Mouse (Mus musculus): ENCODE data around the gene Kcnn1. TPM values are rescaled to one million over a fixed set of nuclear protein-coding genes. Genes with fewer than 3 reads are reported as not detected.

Kcnn1 gene
- polyA plus RNA-seq, 1 experiment from 2014 or later = 1.8 TPM

DNA sequence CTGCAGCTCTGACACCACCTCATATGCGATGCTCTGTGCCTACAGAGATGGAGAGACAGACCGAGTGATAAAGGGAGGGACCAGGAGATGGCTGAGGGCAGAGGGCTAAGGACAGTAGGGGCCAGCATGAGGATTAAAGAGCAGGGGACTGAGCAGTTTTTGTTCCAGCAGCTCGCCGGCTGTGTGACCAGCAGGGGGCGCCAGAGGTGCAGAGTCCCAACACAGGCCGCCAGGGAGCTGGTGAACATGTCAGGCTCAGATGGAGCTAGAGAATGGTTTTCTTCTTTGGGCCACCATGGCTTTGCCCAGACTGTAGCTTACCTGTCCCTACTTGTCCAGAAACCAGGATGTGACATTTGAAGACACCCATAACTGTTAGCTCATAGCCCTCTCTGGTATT, 18.5 kb downstream of the Kcnn1 start:
- under 1% methylated on average over 6 of the region's 6 CpGs for WGBS
- Histone ChIP-seq H3K9me3 (ENCODE audit: control insufficient read depth, low read length) (no peaks in the 10 kb centered on the region), H3K27me3 (ENCODE audit: control insufficient read depth, insufficient read depth, low read length) (peaks cover 19% of the 10 kb centered on the region), H3K36me3 (ENCODE audit: control insufficient read depth, insufficient read depth, low read length) (no peaks in the 10 kb centered on the region), H3K27ac (replicated peaks in 1 of 2; ENCODE audit: control insufficient read depth in 1 of 2, insufficient read depth in 1 of 2, low read depth in 2 of 2, low read length in 2 of 2) (no peak overlapping the region), H3K4me3 (ENCODE audit: control insufficient read depth in 1 of 2, insufficient read depth in 1 of 2, low read depth in 1 of 2, low read length in 2 of 2) (no peak overlapping the region), H3K4me1 (ENCODE audit: control insufficient read depth in 2 of 2, insufficient read depth in 2 of 2, low read length in 2 of 2) (peaks cover 2 to 5% of the 10 kb centered on the region in 2 experiments; a peak in 2 of 4 replicates), H3K4me2 (ENCODE audit: low read length) (no peak overlapping the region), H3K9ac (ENCODE audit: low read length) (no peak overlapping the region)
- no peak for ATAC-seq (ENCODE audit: insufficient number of reproducible peaks, insufficient read depth, low FRiP score, low read depth)

GRCm38 (mm10) chr8:70843941-70844340, 19.1 kb downstream of the Kcnn1 start:
- H3K27ac ChIP-seq (replicated peaks in 1 of 2; ENCODE audit: control insufficient read depth in 1 of 2, insufficient read depth in 1 of 2, low read depth in 2 of 2, low read length in 2 of 2) = no peak overlapping the region
- no peak overlapping the region for H3K4me3 ChIP-seq (ENCODE audit: control insufficient read depth in 1 of 2, insufficient read depth in 1 of 2, low read depth in 1 of 2, low read length in 2 of 2)
- no peaks in the 10 kb centered on the region for H3K9me3 ChIP-seq (ENCODE audit: control insufficient read depth, low read length)
- 78% methylated on average over 8 of the region's 8 CpGs for WGBS
- peaks cover 19% of the 10 kb centered on the region for H3K27me3 ChIP-seq (ENCODE audit: control insufficient read depth, insufficient read depth, low read length)
- no peak overlapping the region for H3K4me2 ChIP-seq (ENCODE audit: low read length)
- peaks cover 2 to 5% of the 10 kb centered on the region in 2 experiments; a peak in 2 of 4 replicates for H3K4me1 ChIP-seq (ENCODE audit: control insufficient read depth in 2 of 2, insufficient read depth in 2 of 2, low read length in 2 of 2)
- ATAC-seq (ENCODE audit: insufficient number of reproducible peaks, insufficient read depth, low FRiP score, low read depth) = no peak
- H3K36me3 ChIP-seq (ENCODE audit: control insufficient read depth, insufficient read depth, low read length) = no peaks in the 10 kb centered on the region
- no peak overlapping the region for H3K9ac ChIP-seq (ENCODE audit: low read length)

GRCm38 (mm10) chr8:70843214-70843773, 19.8 kb downstream of the Kcnn1 start:
- H3K9ac ChIP-seq (ENCODE audit: low read length) = no peak overlapping the region
- no peaks in the 10 kb centered on the region for H3K9me3 ChIP-seq (ENCODE audit: control insufficient read depth, low read length)
- H3K36me3 ChIP-seq (ENCODE audit: control insufficient read depth, insufficient read depth, low read length) = no peaks in the 10 kb centered on the region
- no peak overlapping the region for H3K4me2 ChIP-seq (ENCODE audit: low read length)
- H3K27ac ChIP-seq (replicated peaks in 1 of 2; ENCODE audit: control insufficient read depth in 1 of 2, insufficient read depth in 1 of 2, low read depth in 2 of 2, low read length in 2 of 2) = no peak overlapping the region
- WGBS = 68% methylated on average over 5 of the region's 5 CpGs
- H3K4me3 ChIP-seq (ENCODE audit: control insufficient read depth in 1 of 2, insufficient read depth in 1 of 2, low read depth in 1 of 2, low read length in 2 of 2) = no peak overlapping the region
- no peak for ATAC-seq (ENCODE audit: insufficient number of reproducible peaks, insufficient read depth, low FRiP score, low read depth)
- H3K27me3 ChIP-seq (ENCODE audit: control insufficient read depth, insufficient read depth, low read length) = peaks cover 15% of the 10 kb centered on the region
- H3K4me1 ChIP-seq (ENCODE audit: control insufficient read depth in 2 of 2, insufficient read depth in 2 of 2, low read length in 2 of 2) = peaks cover 5 to 7% of the 10 kb centered on the region in 2 experiments; a peak in 3 of 4 replicates

DNA sequence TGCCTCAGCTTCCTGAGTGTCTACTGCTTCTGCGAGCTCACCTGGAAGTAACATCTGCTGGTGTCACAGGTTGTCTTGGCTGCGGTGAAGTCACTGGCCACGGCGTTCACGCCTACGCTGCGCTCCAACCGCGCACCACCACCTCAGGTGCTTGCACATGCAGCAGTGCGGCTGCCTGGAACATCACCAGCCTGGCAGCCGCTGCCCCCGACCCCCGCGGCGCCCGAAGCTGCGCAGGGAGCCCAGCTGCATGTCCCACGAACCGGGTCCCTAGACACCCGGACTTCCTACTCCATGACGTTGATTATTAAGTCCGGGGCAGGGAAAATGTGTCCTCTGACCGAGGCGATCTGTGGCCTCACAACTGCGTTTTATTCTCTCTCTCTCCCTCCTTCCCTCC, 20.6 kb downstream of the Kcnn1 start:
- Histone ChIP-seq H3K27me3 (ENCODE audit: control insufficient read depth, insufficient read depth, low read length) (peaks cover 15% of the 10 kb centered on the region), H3K9ac (ENCODE audit: low read length) (no peak overlapping the region), H3K9me3 (ENCODE audit: control insufficient read depth, low read length) (no peaks in the 10 kb centered on the region), H3K27ac (replicated peaks in 1 of 2; ENCODE audit: control insufficient read depth in 1 of 2, insufficient read depth in 1 of 2, low read depth in 2 of 2, low read length in 2 of 2) (no peak overlapping the region), H3K4me1 (ENCODE audit: control insufficient read depth in 2 of 2, insufficient read depth in 2 of 2, low read length in 2 of 2) (peaks cover 5 to 7% of the 10 kb centered on the region in 2 experiments; a peak in 3 of 4 replicates), H3K36me3 (ENCODE audit: control insufficient read depth, insufficient read depth, low read length) (no peaks in the 10 kb centered on the region), H3K4me2 (ENCODE audit: low read length) (no peak overlapping the region), H3K4me3 (ENCODE audit: control insufficient read depth in 1 of 2, insufficient read depth in 1 of 2, low read depth in 1 of 2, low read length in 2 of 2) (no peak overlapping the region)
- ATAC-seq (ENCODE audit: insufficient number of reproducible peaks, insufficient read depth, low FRiP score, low read depth) = no peak
- WGBS = 61% methylated on average over 25 of the region's 25 CpGs

DNA sequence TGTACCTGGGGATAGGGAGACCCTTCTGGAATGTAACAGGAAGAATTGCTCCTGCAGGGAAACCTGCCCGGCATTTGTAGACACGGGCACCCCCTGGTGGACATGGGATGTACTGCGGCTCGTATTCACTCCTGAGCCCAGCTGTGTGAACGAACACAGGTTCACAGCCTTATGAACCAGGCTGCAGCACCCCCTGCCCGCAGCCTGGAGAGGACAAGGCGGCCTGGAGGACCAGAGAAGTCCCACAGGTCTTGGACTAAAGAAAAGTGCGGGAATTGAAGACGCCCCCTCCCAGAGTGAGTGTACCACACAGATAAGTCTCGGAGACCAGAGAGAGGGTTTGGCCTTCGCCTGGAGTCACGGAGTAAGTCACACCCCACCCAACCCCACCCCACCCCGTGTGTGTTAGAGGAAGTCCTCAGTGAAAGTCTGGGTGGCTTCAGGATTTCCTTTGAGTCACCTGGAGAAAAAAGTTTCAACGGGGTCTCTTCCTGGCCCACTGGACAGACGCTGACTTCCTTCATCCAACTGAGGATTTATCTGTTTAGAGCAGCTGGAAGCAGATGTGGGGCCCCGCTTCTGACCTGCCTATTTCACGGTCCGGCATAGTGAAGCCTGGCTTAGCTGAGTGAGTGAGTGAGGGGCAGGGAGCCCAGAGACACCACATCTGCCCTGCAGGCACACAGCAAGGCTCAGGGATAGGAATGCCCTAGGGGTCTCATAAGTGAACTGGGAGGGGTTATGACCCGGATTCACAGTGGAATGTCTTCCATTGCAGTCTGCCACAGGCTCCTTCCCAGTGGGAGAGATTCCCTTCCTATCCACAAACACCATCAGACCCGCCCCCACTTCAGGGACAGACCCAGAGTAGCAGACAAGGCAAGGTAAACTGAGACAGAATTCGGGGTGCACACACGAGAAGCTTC, 21.6 kb downstream of the Kcnn1 start:
- H3K4me1 ChIP-seq (ENCODE audit: control insufficient read depth in 2 of 2, insufficient read depth in 2 of 2, low read length in 2 of 2) = peaks cover 5 to 7% of the 10 kb centered on the region in 2 experiments; a peak in 3 of 4 replicates
- peaks cover 15% of the 10 kb centered on the region for H3K27me3 ChIP-seq (ENCODE audit: control insufficient read depth, insufficient read depth, low read length)
- no peak overlapping the region for H3K4me3 ChIP-seq (ENCODE audit: control insufficient read depth in 1 of 2, insufficient read depth in 1 of 2, low read depth in 1 of 2, low read length in 2 of 2)
- WGBS = 33% methylated on average over 22 of the region's 22 CpGs
- H3K4me2 ChIP-seq (ENCODE audit: low read length) = no peak overlapping the region
- H3K9ac ChIP-seq (ENCODE audit: low read length) = no peak overlapping the region; the same call in 1 of the 2 replicates
- H3K36me3 ChIP-seq (ENCODE audit: control insufficient read depth, insufficient read depth, low read length) = no peaks in the 10 kb centered on the region
- H3K9me3 ChIP-seq (ENCODE audit: control insufficient read depth, low read length) = no peaks in the 10 kb centered on the region
- ATAC-seq (ENCODE audit: insufficient number of reproducible peaks, insufficient read depth, low FRiP score, low read depth) = no peak
- no peak overlapping the region for H3K27ac ChIP-seq (replicated peaks in 1 of 2; ENCODE audit: control insufficient read depth in 1 of 2, insufficient read depth in 1 of 2, low read depth in 2 of 2, low read length in 2 of 2)

DNA sequence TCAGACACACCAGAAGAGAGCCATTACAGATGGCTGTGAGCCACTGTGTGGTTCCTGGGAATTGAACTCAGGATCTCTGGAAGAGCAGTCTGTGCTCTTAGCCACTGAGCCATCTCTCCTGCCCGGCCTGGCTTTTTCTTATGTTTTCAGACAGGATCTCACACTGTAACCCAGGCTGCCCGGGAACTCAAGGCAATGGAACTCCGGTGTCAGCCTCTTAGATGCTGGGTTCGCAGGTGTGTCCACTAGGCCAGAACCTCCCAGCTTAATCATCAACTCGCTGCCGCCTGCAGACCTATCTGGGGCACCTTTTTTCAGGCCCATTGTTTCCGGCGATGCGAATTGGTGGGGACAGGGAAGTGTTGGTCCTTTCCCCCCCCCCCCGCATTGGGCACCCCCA, 22.5 kb downstream of the Kcnn1 start:
- Histone ChIP-seq H3K27ac (replicated peaks in 1 of 2; ENCODE audit: control insufficient read depth in 1 of 2, insufficient read depth in 1 of 2, low read depth in 2 of 2, low read length in 2 of 2) (no peak overlapping the region), H3K4me2 (ENCODE audit: low read length) (no peak overlapping the region), H3K4me1 (ENCODE audit: control insufficient read depth in 2 of 2, insufficient read depth in 2 of 2, low read length in 2 of 2) (peaks cover 5 to 7% of the 10 kb centered on the region in 2 experiments; a peak in 3 of 4 replicates), H3K9ac (ENCODE audit: low read length) (no peak overlapping the region), H3K27me3 (ENCODE audit: control insufficient read depth, insufficient read depth, low read length) (peaks cover 15% of the 10 kb centered on the region), H3K4me3 (ENCODE audit: control insufficient read depth in 1 of 2, insufficient read depth in 1 of 2, low read depth in 1 of 2, low read length in 2 of 2) (no peak overlapping the region), H3K9me3 (ENCODE audit: control insufficient read depth, low read length) (no peaks in the 10 kb centered on the region), H3K36me3 (ENCODE audit: control insufficient read depth, insufficient read depth, low read length) (0 out of 2 replicates have a peak, but pooled peaks cover 6% of the 10 kb centered on the region)
- no peak for ATAC-seq (ENCODE audit: insufficient number of reproducible peaks, insufficient read depth, low FRiP score, low read depth)
- 55% methylated on average over 10 of the region's 10 CpGs for WGBS

DNA sequence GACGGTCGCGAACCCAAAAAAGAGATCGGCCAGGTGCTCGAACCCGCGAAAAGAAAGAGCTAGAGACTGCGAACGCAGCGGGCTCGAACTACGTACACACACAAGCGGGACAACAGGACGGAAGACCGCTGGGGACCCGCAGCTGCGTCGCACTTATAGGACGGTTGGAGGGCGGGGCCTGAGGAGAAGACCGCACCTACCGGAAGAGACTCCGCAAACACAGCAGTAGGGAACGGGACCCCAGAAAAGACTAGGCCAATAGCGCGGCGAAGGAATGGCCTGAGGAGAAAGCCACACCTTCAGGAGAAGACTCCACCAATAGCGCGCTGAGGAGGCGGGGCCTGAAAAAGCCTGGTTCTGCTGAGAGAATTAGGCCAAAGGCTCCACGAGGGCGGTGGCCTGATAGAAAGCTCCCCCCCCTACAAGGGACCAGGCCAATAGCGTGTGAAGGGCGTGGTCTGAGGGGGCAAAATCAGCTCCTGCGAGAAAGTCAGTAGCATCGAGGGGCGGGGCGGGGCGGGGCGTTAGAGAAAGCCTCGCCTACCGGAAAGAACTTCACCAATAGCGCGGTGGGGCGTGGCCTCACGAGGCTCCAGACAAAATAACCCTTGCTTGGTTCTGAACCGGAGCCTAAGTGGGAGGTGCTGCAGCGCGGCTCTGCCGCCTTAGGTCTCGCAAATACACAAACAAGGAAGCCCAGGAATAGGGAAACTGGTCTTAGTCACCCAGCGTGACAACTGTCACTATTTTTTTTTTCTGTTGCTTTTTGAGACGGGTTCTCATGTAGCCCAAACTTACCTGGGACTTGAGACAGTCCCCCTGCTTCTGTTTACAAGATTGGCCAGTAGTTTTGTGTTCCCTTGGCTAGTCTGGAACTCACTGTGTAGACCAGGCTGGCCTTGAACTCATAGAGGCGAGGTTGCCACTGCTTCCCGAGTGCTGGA, 23.4 kb downstream of the Kcnn1 start, which contains the start of gene Arrdc2:
Arrdc2 (minus strand) TSS at position 313 of the 944 bp plus-strand sequence.
- Histone ChIP-seq H3K9ac (ENCODE audit: low read length) (peak within 1 kb of the TSS; percentile 79), H3K36me3 (ENCODE audit: control insufficient read depth, insufficient read depth, low read length) (peaks cover 13% of the 10 kb centered on the region; the same call in 1 of the 2 replicates), H3K9me3 (ENCODE audit: control insufficient read depth, low read length) (no peaks in the 10 kb centered on the region), H3K27me3 (ENCODE audit: control insufficient read depth, insufficient read depth, low read length) (peaks cover 15% of the 10 kb centered on the region), H3K4me2 (ENCODE audit: low read length) (peak within 1 kb of the TSS; percentile 90), H3K27ac (replicated peaks in 1 of 2; ENCODE audit: control insufficient read depth in 1 of 2, insufficient read depth in 1 of 2, low read depth in 2 of 2, low read length in 2 of 2) (peak within 1 kb of the TSS; percentile 69 to 82), H3K4me1 (ENCODE audit: control insufficient read depth in 2 of 2, insufficient read depth in 2 of 2, low read length in 2 of 2) (peaks cover 5 to 7% of the 10 kb centered on the region in 2 experiments; a peak in 3 of 4 replicates), H3K4me3 (ENCODE audit: control insufficient read depth in 1 of 2, insufficient read depth in 1 of 2, low read depth in 1 of 2, low read length in 2 of 2) (peak within 1 kb of the TSS; percentile 65 to 68)
- ATAC-seq (ENCODE audit: insufficient number of reproducible peaks, insufficient read depth, low FRiP score, low read depth) = peak; percentile 96
- WGBS = 2% methylated on average over 55 of the region's 55 CpGs
